Mouse (Mus musculus): ENCODE data around the gene Lama4. TPM values are rescaled to one million over a fixed set of nuclear protein-coding genes. Genes with fewer than 3 reads are reported as not detected.

Lama4 gene
- polyA plus RNA-seq, 1 experiment from 2014 or later: 46.6 TPM

DNA sequence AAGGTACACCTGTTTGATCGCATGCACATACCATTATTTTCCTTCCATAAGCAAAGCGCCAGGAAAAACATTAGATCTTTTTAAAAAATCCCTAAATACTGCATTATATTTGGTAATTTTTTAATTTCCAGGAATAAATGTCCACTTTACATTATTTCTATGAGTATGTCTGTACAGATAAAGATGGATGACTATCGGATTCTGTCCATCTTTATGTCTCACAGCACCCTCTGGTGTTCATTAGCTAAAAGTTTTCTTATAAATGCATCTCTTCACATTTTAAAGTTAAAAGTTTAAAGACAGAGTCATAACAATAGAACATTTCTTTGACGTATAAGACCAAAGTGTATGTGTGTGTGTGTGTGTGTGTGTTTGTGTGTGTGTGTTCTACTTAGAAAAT lies 74.2 kb downstream of the Lama4 start:
- H3K36me3 ChIP-seq (ENCODE audit: control insufficient read depth, insufficient read depth, low read length): no peaks in the 10 kb centered on the region
- H3K4me2 ChIP-seq (ENCODE audit: low read depth, low read length): no peak overlapping the region
- H3K9ac ChIP-seq (ENCODE audit: low read depth, low read length): no peak overlapping the region
- H3K27me3 ChIP-seq (replicated peaks; ENCODE audit: control insufficient read depth, insufficient read depth, low read length): no peaks in the 10 kb centered on the region
- no peak for ATAC-seq
- H3K27ac ChIP-seq (ENCODE audit: low read length): no peak overlapping the region
- WGBS: 55% methylated on average over 4 of the region's 4 CpGs
- H3K4me1 ChIP-seq (ENCODE audit: control insufficient read depth, insufficient read depth, low read length): no peaks in the 10 kb centered on the region
- H3K9me3 ChIP-seq (ENCODE audit: control insufficient read depth, low read length): no peaks in the 10 kb centered on the region
- no peak overlapping the region for H3K4me3 ChIP-seq (ENCODE audit: low read length)

DNA sequence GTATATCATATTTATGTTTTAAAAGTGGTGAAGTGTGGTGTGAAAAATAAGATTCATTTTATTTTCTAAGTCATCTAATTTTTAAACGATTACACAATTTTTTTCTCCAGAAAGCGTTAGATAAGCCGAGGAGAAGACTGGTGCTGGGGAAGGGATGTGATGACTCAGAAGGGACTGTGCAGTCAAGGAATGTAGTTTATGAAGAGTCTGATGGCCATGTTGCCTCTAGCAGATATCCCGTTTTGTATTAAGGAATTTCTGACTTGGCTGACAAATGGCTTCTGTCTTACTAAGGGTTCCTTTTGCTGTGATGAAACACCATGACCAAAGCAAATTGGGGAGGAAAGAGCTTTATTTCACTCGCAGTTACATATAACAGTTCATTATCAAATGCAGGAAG lies 74.7 kb downstream of the Lama4 start:
- H3K9me3 ChIP-seq (ENCODE audit: control insufficient read depth, low read length): no peaks in the 10 kb centered on the region
- H3K27me3 ChIP-seq (replicated peaks; ENCODE audit: control insufficient read depth, insufficient read depth, low read length): no peaks in the 10 kb centered on the region
- H3K9ac ChIP-seq (ENCODE audit: low read depth, low read length): no peak overlapping the region
- H3K4me2 ChIP-seq (ENCODE audit: low read depth, low read length): no peak overlapping the region
- no peaks in the 10 kb centered on the region for H3K4me1 ChIP-seq (ENCODE audit: control insufficient read depth, insufficient read depth, low read length)
- no peak for ATAC-seq
- no peak overlapping the region for H3K4me3 ChIP-seq (ENCODE audit: low read length)
- no peak overlapping the region for H3K27ac ChIP-seq (ENCODE audit: low read length)
- WGBS: 60% methylated on average over 5 of the region's 5 CpGs
- H3K36me3 ChIP-seq (ENCODE audit: control insufficient read depth, insufficient read depth, low read length): no peaks in the 10 kb centered on the region

DNA sequence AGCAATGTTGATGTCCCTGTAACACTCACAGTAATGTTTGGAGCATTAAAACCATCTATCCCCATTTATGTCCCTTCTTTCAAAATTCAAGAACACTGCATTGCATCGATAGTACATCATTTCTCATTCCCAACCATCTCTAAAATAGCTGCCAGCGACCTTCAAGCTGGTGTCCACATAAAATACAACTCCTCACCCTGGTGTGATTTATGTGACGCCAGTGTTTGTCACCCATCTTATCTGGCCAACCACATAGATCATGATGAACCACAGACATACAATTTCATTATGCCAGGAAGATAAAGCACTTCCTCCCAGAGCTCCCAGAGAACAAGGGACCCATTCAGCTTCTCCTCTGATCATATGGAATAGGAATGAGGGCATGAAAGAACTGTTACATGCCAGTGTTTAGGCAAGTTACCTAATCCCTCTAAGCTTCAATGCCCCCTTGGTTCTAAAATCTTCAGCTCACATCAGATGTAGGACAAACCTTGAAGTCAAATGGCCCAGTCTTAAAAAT lies 79.2 kb downstream of the Lama4 start:
- Histone ChIP-seq H3K9me3 (ENCODE audit: control insufficient read depth, low read length) (no peaks in the 10 kb centered on the region), H3K4me1 (ENCODE audit: control insufficient read depth, insufficient read depth, low read length) (no peaks in the 10 kb centered on the region), H3K27me3 (replicated peaks; ENCODE audit: control insufficient read depth, insufficient read depth, low read length) (no peaks in the 10 kb centered on the region), H3K4me3 (ENCODE audit: low read length) (no peak overlapping the region), H3K4me2 (ENCODE audit: low read depth, low read length) (no peak overlapping the region), H3K9ac (ENCODE audit: low read depth, low read length) (no peak overlapping the region), H3K36me3 (ENCODE audit: control insufficient read depth, insufficient read depth, low read length) (no peaks in the 10 kb centered on the region), H3K27ac (ENCODE audit: low read length) (no peak overlapping the region)
- 36% methylated on average over 3 of the region's 3 CpGs for WGBS
- ATAC-seq: no peak

DNA sequence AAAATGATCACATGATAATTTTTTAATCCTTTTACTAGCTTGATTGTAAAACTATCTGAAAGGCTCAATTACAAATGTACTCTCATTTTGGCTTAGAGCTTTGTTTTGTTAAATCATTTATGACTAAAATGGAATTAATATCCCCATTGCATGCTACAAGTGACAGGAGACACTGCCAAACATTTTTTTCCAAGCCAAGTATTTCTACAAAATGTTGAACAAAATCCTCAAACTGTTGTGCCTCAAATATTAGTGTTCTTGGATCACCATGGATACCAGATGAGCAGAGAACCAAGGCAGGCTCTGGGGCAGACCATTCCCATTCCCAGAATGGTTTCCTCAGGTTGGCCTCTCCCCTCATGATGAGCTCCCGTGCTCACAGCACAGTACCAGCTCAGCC lies 79.8 kb downstream of the Lama4 start:
- no peaks in the 10 kb centered on the region for H3K4me1 ChIP-seq (ENCODE audit: control insufficient read depth, insufficient read depth, low read length)
- H3K4me3 ChIP-seq (ENCODE audit: low read length): no peak overlapping the region
- H3K9ac ChIP-seq (ENCODE audit: low read depth, low read length): no peak overlapping the region
- no peak overlapping the region for H3K4me2 ChIP-seq (ENCODE audit: low read depth, low read length)
- H3K36me3 ChIP-seq (ENCODE audit: control insufficient read depth, insufficient read depth, low read length): no peaks in the 10 kb centered on the region
- no peak overlapping the region for H3K27ac ChIP-seq (ENCODE audit: low read length)
- WGBS: 93% methylated on average over 1 of the region's 1 CpGs
- ATAC-seq: no peak
- H3K27me3 ChIP-seq (replicated peaks; ENCODE audit: control insufficient read depth, insufficient read depth, low read length): no peaks in the 10 kb centered on the region
- H3K9me3 ChIP-seq (ENCODE audit: control insufficient read depth, low read length): no peaks in the 10 kb centered on the region

DNA sequence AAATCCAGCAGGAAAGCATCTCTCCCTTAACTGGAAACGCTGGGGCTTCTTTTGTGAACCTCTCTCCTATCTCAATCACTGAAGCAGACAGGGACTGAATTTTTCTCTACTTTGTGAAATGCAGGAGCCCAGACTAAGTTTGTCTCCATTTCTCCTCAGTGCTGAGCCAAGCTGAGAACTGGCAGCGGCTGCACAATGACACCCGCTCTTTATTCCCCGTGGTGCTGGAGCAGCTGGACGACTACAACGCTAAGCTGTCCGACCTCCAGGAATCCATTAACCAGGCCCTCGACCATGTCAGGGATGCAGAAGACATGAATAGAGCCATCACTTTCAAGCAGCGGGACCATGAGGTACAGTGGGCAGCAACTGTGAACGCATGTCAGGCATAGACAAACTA lies 82.5 kb downstream of the Lama4 start:
- H3K27me3 ChIP-seq (replicated peaks; ENCODE audit: control insufficient read depth, insufficient read depth, low read length): no peaks in the 10 kb centered on the region
- H3K9ac ChIP-seq (ENCODE audit: low read depth, low read length): no peak overlapping the region
- H3K9me3 ChIP-seq (ENCODE audit: control insufficient read depth, low read length): no peaks in the 10 kb centered on the region
- no peaks in the 10 kb centered on the region for H3K4me1 ChIP-seq (ENCODE audit: control insufficient read depth, insufficient read depth, low read length)
- H3K27ac ChIP-seq (ENCODE audit: low read length): no peak overlapping the region
- no peak overlapping the region for H3K4me3 ChIP-seq (ENCODE audit: low read length)
- no peak for ATAC-seq
- WGBS: 64% methylated on average over 10 of the region's 10 CpGs
- no peaks in the 10 kb centered on the region for H3K36me3 ChIP-seq (ENCODE audit: control insufficient read depth, insufficient read depth, low read length)
- H3K4me2 ChIP-seq (ENCODE audit: low read depth, low read length): no peak overlapping the region

DNA sequence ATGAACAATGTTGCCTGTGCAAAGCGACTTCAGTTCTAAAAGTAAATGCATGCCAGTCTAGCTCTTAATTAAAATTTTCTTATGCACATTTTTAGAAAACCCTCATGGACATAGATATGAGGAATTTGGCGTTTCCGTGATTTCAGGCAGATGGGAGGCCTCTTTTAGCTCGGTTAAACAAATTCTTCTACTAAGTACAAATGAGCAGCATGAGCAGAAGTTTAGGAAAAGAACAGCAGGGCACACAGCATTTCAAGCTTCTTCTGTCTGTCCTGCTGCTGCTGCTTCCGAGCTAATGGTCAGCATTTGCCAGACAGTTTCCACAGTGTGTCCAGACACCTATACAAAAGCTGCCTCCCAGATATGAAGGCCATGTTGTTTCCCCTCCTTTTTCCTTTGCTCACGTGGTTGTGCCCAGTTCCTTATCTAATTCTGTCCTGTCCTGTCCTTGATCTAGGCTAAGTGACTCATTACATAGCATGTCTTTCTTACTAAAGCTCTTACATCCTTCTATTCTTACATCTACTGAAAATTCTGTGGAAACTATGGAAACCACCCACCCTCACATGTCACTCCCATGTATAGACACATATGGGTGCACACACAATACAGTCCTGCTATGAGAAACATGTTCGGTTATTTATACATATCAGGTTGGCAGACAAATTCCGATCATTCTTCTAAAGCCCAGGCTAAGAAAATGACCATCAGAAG lies 84.4 kb downstream of the Lama4 start:
- Histone ChIP-seq H3K4me2 (ENCODE audit: low read depth, low read length) (no peak overlapping the region), H3K27me3 (replicated peaks; ENCODE audit: control insufficient read depth, insufficient read depth, low read length) (no peaks in the 10 kb centered on the region), H3K4me3 (ENCODE audit: low read length) (no peak overlapping the region), H3K9ac (ENCODE audit: low read depth, low read length) (no peak overlapping the region), H3K4me1 (ENCODE audit: control insufficient read depth, insufficient read depth, low read length) (no peaks in the 10 kb centered on the region), H3K9me3 (ENCODE audit: control insufficient read depth, low read length) (no peaks in the 10 kb centered on the region), H3K27ac (ENCODE audit: low read length) (no peak overlapping the region), H3K36me3 (ENCODE audit: control insufficient read depth, insufficient read depth, low read length) (no peaks in the 10 kb centered on the region)
- no peak for ATAC-seq
- 76% methylated on average over 8 of the region's 8 CpGs for WGBS

DNA sequence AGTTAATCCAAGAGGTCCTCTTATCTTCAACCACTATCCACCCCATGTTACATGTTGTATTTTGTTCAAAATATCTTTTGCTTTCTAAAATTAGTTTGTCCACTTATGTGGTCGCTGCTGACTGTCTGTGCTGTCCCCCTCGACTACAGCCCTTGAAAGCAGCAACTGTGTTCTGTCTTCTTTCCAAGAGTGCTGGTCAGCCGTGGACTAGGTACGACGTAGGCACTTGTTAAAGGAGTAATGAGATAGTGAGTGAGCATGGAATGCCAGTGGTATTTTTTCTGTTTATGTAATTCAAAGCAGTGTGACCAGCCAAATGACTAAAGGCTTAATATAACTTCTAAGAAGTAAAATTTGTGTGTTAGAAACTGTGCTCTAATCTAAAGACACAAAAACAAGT lies 90.7 kb downstream of the Lama4 start:
- Histone ChIP-seq H3K27ac (ENCODE audit: low read length) (no peak overlapping the region), H3K4me1 (ENCODE audit: control insufficient read depth, insufficient read depth, low read length) (no peaks in the 10 kb centered on the region), H3K36me3 (ENCODE audit: control insufficient read depth, insufficient read depth, low read length) (no peaks in the 10 kb centered on the region), H3K9ac (ENCODE audit: low read depth, low read length) (no peak overlapping the region), H3K4me3 (ENCODE audit: low read length) (no peak overlapping the region), H3K27me3 (replicated peaks; ENCODE audit: control insufficient read depth, insufficient read depth, low read length) (no peaks in the 10 kb centered on the region), H3K4me2 (ENCODE audit: low read depth, low read length) (no peak overlapping the region), H3K9me3 (ENCODE audit: control insufficient read depth, low read length) (no peaks in the 10 kb centered on the region)
- 73% methylated on average over 5 of the region's 5 CpGs for WGBS
- no peak for ATAC-seq

DNA sequence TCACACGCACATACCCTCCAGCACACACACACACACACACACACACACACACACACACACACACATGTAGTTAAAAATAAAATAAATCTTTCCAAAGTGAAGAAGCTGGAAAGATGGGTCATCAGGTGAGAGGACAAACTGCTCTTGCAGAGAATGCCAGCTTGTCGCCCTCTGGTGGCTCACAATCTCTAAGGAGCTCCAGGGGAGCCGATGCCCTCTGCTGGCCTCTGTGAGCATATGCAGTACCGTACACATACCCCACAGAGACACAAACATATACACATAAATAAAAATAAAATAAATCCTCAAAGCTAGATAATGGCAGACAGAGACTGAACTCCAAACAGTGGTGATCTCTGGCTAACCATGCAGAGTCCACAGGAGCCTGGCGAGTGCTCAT lies 99.4 kb downstream of the Lama4 start:
- Histone ChIP-seq H3K27ac (ENCODE audit: low read length) (no peak overlapping the region), H3K27me3 (replicated peaks; ENCODE audit: control insufficient read depth, insufficient read depth, low read length) (no peaks in the 10 kb centered on the region), H3K36me3 (ENCODE audit: control insufficient read depth, insufficient read depth, low read length) (no peaks in the 10 kb centered on the region), H3K9ac (ENCODE audit: low read depth, low read length) (no peak overlapping the region), H3K4me1 (ENCODE audit: control insufficient read depth, insufficient read depth, low read length) (no peaks in the 10 kb centered on the region), H3K4me2 (ENCODE audit: low read depth, low read length) (no peak overlapping the region), H3K4me3 (ENCODE audit: low read length) (no peak overlapping the region), H3K9me3 (ENCODE audit: control insufficient read depth, low read length) (no peaks in the 10 kb centered on the region)
- ATAC-seq: no peak
- WGBS: 92% methylated on average over 5 of the region's 5 CpGs

DNA sequence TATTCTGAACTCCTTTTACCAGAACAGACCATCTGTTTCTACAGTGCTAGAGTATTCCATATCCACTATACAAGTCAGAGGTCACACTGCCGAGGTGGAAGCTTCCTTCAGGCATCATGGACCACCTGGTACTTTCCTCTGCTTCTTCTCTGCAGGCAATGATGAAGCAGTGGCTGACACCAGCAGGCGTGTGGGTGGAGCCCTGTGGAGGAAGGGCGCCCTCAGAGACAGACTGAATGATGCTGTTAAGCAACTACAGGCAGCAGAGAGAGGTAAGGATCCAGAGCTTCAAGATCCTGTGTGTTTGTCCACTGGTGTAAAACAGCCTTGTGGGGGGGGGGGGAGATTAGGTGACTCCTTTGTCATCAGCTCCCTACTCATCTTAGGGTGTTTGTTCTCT lies 100.1 kb downstream of the Lama4 start:
- Histone ChIP-seq H3K27ac (ENCODE audit: low read length) (no peak overlapping the region), H3K4me3 (ENCODE audit: low read length) (no peak overlapping the region), H3K27me3 (replicated peaks; ENCODE audit: control insufficient read depth, insufficient read depth, low read length) (no peaks in the 10 kb centered on the region), H3K36me3 (ENCODE audit: control insufficient read depth, insufficient read depth, low read length) (no peaks in the 10 kb centered on the region), H3K9me3 (ENCODE audit: control insufficient read depth, low read length) (no peaks in the 10 kb centered on the region), H3K4me1 (ENCODE audit: control insufficient read depth, insufficient read depth, low read length) (no peaks in the 10 kb centered on the region), H3K4me2 (ENCODE audit: low read depth, low read length) (no peak overlapping the region), H3K9ac (ENCODE audit: low read depth, low read length) (no peak overlapping the region)
- ATAC-seq: no peak
- 66% methylated on average over 3 of the region's 3 CpGs for WGBS

DNA sequence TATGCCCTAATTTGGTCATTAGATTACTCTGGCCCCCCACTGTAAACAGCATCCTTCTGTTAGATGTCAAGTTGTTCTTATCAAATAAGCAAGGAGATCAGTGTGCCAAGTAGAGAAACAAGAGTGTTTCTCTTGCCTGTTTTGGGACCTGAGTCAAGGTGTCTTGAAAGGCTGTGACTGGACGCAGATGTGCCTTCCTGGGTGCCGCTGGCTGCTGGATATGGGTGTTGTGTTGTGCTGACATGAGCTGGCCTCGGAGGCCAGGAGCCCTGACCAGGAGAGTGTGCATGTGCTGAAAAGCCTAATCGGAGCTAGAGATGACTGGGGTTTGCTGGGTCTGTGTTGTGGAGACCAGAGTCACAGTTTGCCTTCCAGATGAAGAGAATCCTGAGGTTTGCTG lies 100.7 kb downstream of the Lama4 start:
- Histone ChIP-seq H3K27me3 (replicated peaks; ENCODE audit: control insufficient read depth, insufficient read depth, low read length) (no peaks in the 10 kb centered on the region), H3K4me2 (ENCODE audit: low read depth, low read length) (no peak overlapping the region), H3K4me3 (ENCODE audit: low read length) (no peak overlapping the region), H3K4me1 (ENCODE audit: control insufficient read depth, insufficient read depth, low read length) (no peaks in the 10 kb centered on the region), H3K9me3 (ENCODE audit: control insufficient read depth, low read length) (no peaks in the 10 kb centered on the region), H3K36me3 (ENCODE audit: control insufficient read depth, insufficient read depth, low read length) (no peaks in the 10 kb centered on the region), H3K9ac (ENCODE audit: low read depth, low read length) (no peak overlapping the region), H3K27ac (ENCODE audit: low read length) (no peak overlapping the region)
- no peak for ATAC-seq
- 87% methylated on average over 4 of the region's 4 CpGs for WGBS
